Mouse (Mus musculus): ENCODE results near the gene S100a13. TPM values are rescaled to one million over a fixed set of nuclear protein-coding genes. Genes with fewer than 3 reads are reported as not detected.
A peak's percentile ranks its signal among the peaks of the same experiment; 100 is the strongest.

The S100a13 gene
- polyA plus RNA-seq, 1 experiment, result 83.0 TPM

GRCm38 (mm10) chr3:90526076-90526475 lies 11.8 kb downstream of the S100a13 start:
- no peak for DNase-seq
- Histone ChIP-seq H3K4me3 (ENCODE audit: control insufficient read depth, insufficient read depth, low read length) (no peak overlapping the region), H3K4me1 (replicated peaks; ENCODE audit: control insufficient read depth, insufficient read depth, low read length) (no peaks in the 10 kb centered on the region), H3K27ac (ENCODE audit: control insufficient read depth, insufficient read depth, low read length) (no peak overlapping the region; the same call in 1 of the 2 replicates), H3K27me3 (ENCODE audit: control insufficient read depth, insufficient read depth, low read length) (no peaks in the 10 kb centered on the region), H3K36me3 (ENCODE audit: control insufficient read depth, insufficient read depth, low read length) (peaks cover 3% of the 10 kb centered on the region; the same call in 1 of the 2 replicates)
- TF ChIP-seq CTCF (IDR thresholded peaks at IDR 0.05; ENCODE audit: borderline replicate concordance, control insufficient read depth, extremely low read depth, insufficient read depth, low read length, poor library complexity) (no peak), POLR2A (IDR thresholded peaks at IDR 0.05; ENCODE audit: control insufficient read depth, extremely low read depth, insufficient read depth, low read length, poor library complexity) (no peak)
- WGBS, result 83% methylated on average over 2 of the region's 2 CpGs

- Histone ChIP-seq H3K27me3 (ENCODE audit: control insufficient read depth, insufficient read depth, low read length) (no peaks in the 10 kb centered on the region), H3K4me1 (replicated peaks; ENCODE audit: control insufficient read depth, insufficient read depth, low read length) (no peaks in the 10 kb centered on the region), H3K27ac (ENCODE audit: control insufficient read depth, insufficient read depth, low read length) (no peak within 1 kb of the TSS; the same call in 1 of the 2 replicates), H3K36me3 (ENCODE audit: control insufficient read depth, insufficient read depth, low read length) (peaks cover 3% of the 10 kb centered on the region; the same call in 1 of the 2 replicates), H3K4me3 (ENCODE audit: control insufficient read depth, insufficient read depth, low read length) (no peak within 1 kb of the TSS)
- TF ChIP-seq CTCF (IDR thresholded peaks at IDR 0.05; ENCODE audit: borderline replicate concordance, control insufficient read depth, extremely low read depth, insufficient read depth, low read length, poor library complexity), result no peak
- no peak for TF ChIP-seq POLR2A (IDR thresholded peaks at IDR 0.05; ENCODE audit: control insufficient read depth, extremely low read depth, insufficient read depth, low read length, poor library complexity)
- DNase-seq, result no peak
- WGBS, result 68% methylated on average over 5 of the region's 5 CpGs
Observed at GRCm38 (mm10) chr3:90526580-90526979, 12.3 kb downstream of the S100a13 start, which contains the start of gene S100a14. S100a14 (plus strand) TSS chr3:90526856.

GRCm38 (mm10) chr3:90527291-90527873 lies 13.1 kb downstream of the S100a13 start:
- no peak for TF ChIP-seq CTCF (IDR thresholded peaks at IDR 0.05; ENCODE audit: borderline replicate concordance, control insufficient read depth, extremely low read depth, insufficient read depth, low read length, poor library complexity)
- TF ChIP-seq POLR2A (IDR thresholded peaks at IDR 0.05; ENCODE audit: control insufficient read depth, extremely low read depth, insufficient read depth, low read length, poor library complexity), result no peak
- H3K4me3 ChIP-seq (ENCODE audit: control insufficient read depth, insufficient read depth, low read length), result no peak overlapping the region
- 94% methylated on average over 7 of the region's 7 CpGs for WGBS
- no peaks in the 10 kb centered on the region for H3K4me1 ChIP-seq (replicated peaks; ENCODE audit: control insufficient read depth, insufficient read depth, low read length)
- peaks cover 3% of the 10 kb centered on the region; the same call in 1 of the 2 replicates for H3K36me3 ChIP-seq (ENCODE audit: control insufficient read depth, insufficient read depth, low read length)
- no peak for DNase-seq
- no peaks in the 10 kb centered on the region for H3K27me3 ChIP-seq (ENCODE audit: control insufficient read depth, insufficient read depth, low read length)
- H3K27ac ChIP-seq (ENCODE audit: control insufficient read depth, insufficient read depth, low read length), result no peak overlapping the region

- Histone ChIP-seq H3K4me1 (replicated peaks; ENCODE audit: control insufficient read depth, insufficient read depth, low read length) (no peaks in the 10 kb centered on the region), H3K36me3 (ENCODE audit: control insufficient read depth, insufficient read depth, low read length) (no peaks in the 10 kb centered on the region), H3K4me3 (ENCODE audit: control insufficient read depth, insufficient read depth, low read length) (no peak overlapping the region), H3K27me3 (ENCODE audit: control insufficient read depth, insufficient read depth, low read length) (no peaks in the 10 kb centered on the region), H3K27ac (ENCODE audit: control insufficient read depth, insufficient read depth, low read length) (no peak overlapping the region)
- WGBS, result 90% methylated on average over 5 of the region's 5 CpGs
- TF ChIP-seq CTCF (IDR thresholded peaks at IDR 0.05; ENCODE audit: borderline replicate concordance, control insufficient read depth, extremely low read depth, insufficient read depth, low read length, poor library complexity) (no peak), POLR2A (IDR thresholded peaks at IDR 0.05; ENCODE audit: control insufficient read depth, extremely low read depth, insufficient read depth, low read length, poor library complexity) (no peak)
- DNase-seq, result no peak
Observed at GRCm38 (mm10) chr3:90531713-90532112, 17.5 kb downstream of the S100a13 start.

GRCm38 (mm10) chr3:90535446-90535845 lies 21.2 kb downstream of the S100a13 start:
- TF ChIP-seq CTCF (IDR thresholded peaks at IDR 0.05; ENCODE audit: borderline replicate concordance, control insufficient read depth, extremely low read depth, insufficient read depth, low read length, poor library complexity), result no peak
- TF ChIP-seq POLR2A (IDR thresholded peaks at IDR 0.05; ENCODE audit: control insufficient read depth, extremely low read depth, insufficient read depth, low read length, poor library complexity), result no peak
- no peak for DNase-seq
- no peak overlapping the region for H3K4me3 ChIP-seq (ENCODE audit: control insufficient read depth, insufficient read depth, low read length)
- no peaks in the 10 kb centered on the region for H3K36me3 ChIP-seq (ENCODE audit: control insufficient read depth, insufficient read depth, low read length)
- H3K27me3 ChIP-seq (ENCODE audit: control insufficient read depth, insufficient read depth, low read length), result no peaks in the 10 kb centered on the region
- 76% methylated on average over 1 of the region's 1 CpGs for WGBS
- no peaks in the 10 kb centered on the region for H3K4me1 ChIP-seq (replicated peaks; ENCODE audit: control insufficient read depth, insufficient read depth, low read length)
- no peak overlapping the region for H3K27ac ChIP-seq (ENCODE audit: control insufficient read depth, insufficient read depth, low read length)

GRCm38 (mm10) chr3:90537141-90537904 lies 23.1 kb downstream of the S100a13 start, which contains the start of gene S100a16:
S100a16 (plus strand) TSS chr3:90537254.
- Histone ChIP-seq H3K4me3 (ENCODE audit: control insufficient read depth, insufficient read depth, low read length) (peak within 1 kb of the TSS; percentile 2; the same call in 1 of the 2 replicates), H3K4me1 (replicated peaks; ENCODE audit: control insufficient read depth, insufficient read depth, low read length) (no peaks in the 10 kb centered on the region), H3K27ac (ENCODE audit: control insufficient read depth, insufficient read depth, low read length) (no peak within 1 kb of the TSS), H3K36me3 (ENCODE audit: control insufficient read depth, insufficient read depth, low read length) (no peaks in the 10 kb centered on the region), H3K27me3 (ENCODE audit: control insufficient read depth, insufficient read depth, low read length) (no peaks in the 10 kb centered on the region)
- 89% methylated on average over 10 of the region's 10 CpGs for WGBS
- DNase-seq, result no peak
- TF ChIP-seq POLR2A (IDR thresholded peaks at IDR 0.05; ENCODE audit: control insufficient read depth, extremely low read depth, insufficient read depth, low read length, poor library complexity) (no peak), CTCF (IDR thresholded peaks at IDR 0.05; ENCODE audit: borderline replicate concordance, control insufficient read depth, extremely low read depth, insufficient read depth, low read length, poor library complexity) (no peak)
